Mouse (Mus musculus) spleen, adult 2 months (tissue): ENCODE results near the gene Fbxo46. TPM values are rescaled to one million over a fixed set of nuclear protein-coding genes. Genes with fewer than 3 reads are reported as not detected.

Experiments
- DNase-seq, 2 experiments: peaks; one replicate each; pipeline versions ENCODE4 v3.0.0 to v3.0.0-alpha.2; 2012 to 2021; ENCODE audit warnings: low spot score in 2 of 2, low read depth in 1 of 2
- H3K27ac ChIP-seq: fragments of 200-500 bp; 2 replicates; pipeline ENCODE4 v1.5.1; 2012; ENCODE audit warnings: low read length, inconsistent platforms; ENCODE audit not compliant: insufficient read depth
- H3K27me3 ChIP-seq: fragments of 200-500 bp; 2 replicates; pipeline ENCODE4 v1.6.1; 2012; ENCODE audit warnings: mild to moderate bottlenecking, moderate library complexity, low read length, inconsistent platforms; ENCODE audit not compliant: control insufficient read depth, insufficient read depth
- H3K36me3 ChIP-seq: fragments of 200-500 bp; 2 replicates; pipeline ENCODE4 v1.6.1; 2012; ENCODE audit warnings: mild to moderate bottlenecking, low read length, inconsistent platforms; ENCODE audit not compliant: control insufficient read depth, insufficient read depth
- H3K4me1 ChIP-seq: fragments of 200-500 bp; 2 replicates; pipeline ENCODE4 v1.6.1; 2011; ENCODE audit warnings: inconsistent platforms; ENCODE audit not compliant: control insufficient read depth, insufficient read depth, insufficient read length
- H3K4me3 ChIP-seq: fragments of 200-500 bp; 2 replicates; pipeline ENCODE4 v1.5.1; 2011; ENCODE audit warnings: mild to moderate bottlenecking, inconsistent platforms; ENCODE audit not compliant: insufficient read depth, insufficient read length; ENCODE audit errors: extremely low read depth
- CTCF ChIP-seq: fragments of 200-500 bp; IDR thresholded peaks from 2 replicates; pipeline ENCODE4 v1.5.1; 2011; ENCODE audit warnings: mild to moderate bottlenecking, inconsistent platforms; ENCODE audit not compliant: insufficient read depth, insufficient read length, insufficient replicate concordance; ENCODE audit errors: extremely low read depth
- POLR2A ChIP-seq: fragments of 200-500 bp; IDR thresholded peaks from 2 replicates; pipeline ENCODE4 v1.6.1; 2011; ENCODE audit warnings: low read depth, low read length, inconsistent platforms
- WGBS: fragments of 180-500 bp; shearing (Covaris S2); methylation state at CpG from one replicate; pipeline ENCODE4 v1.1.7; 2018; 5-methylcytosine and 5-hydroxymethylcytosine counted together
- polyA plus RNA-seq: library from polyadenylated mRNA; depleted of rRNA; stranded (reverse); fragments of >200 nt; gene quantifications from 2 replicates; pipeline ENCODE4 v1.2.3, GENCODE M21; 2012

The Fbxo46 gene
- polyA plus RNA-seq, 1 experiment, result 15.4 TPM

- TF ChIP-seq CTCF, result no peak
- TF ChIP-seq POLR2A, result no peak
- no peak for DNase-seq
Observed at GRCm38 (mm10) chr7:19155825-19156475, 36.3 kb downstream of the Fbxo46 start.

GRCm38 (mm10) chr7:19157160-19157800 lies 37.6 kb downstream of the Fbxo46 start:
- Histone ChIP-seq H3K36me3 (peaks cover 7% of the 10 kb centered on the region), H3K27ac (no peak overlapping the region), H3K4me1 (peaks cover 3% of the 10 kb centered on the region), H3K4me3 (peak overlapping the region; percentile 20; the same call in 1 of the 2 replicates), H3K27me3 (peaks cover 5% of the 10 kb centered on the region; the same call in 1 of the 2 replicates)
- DNase-seq, result peak; percentile 71 to 90
- TF ChIP-seq POLR2A (no peak), CTCF (peak; percentile 93)
- 6% methylated on average over 30 of the region's 30 CpGs for WGBS

More at GRCm38 (mm10) chr7:19155825-19156475, 36.3 kb downstream of the Fbxo46 start:
- WGBS, result 79% methylated on average over 13 of the region's 13 CpGs
- Histone ChIP-seq H3K27me3 (peaks cover 5% of the 10 kb centered on the region; the same call in 1 of the 2 replicates), H3K4me3 (no peak overlapping the region), H3K36me3 (peaks cover 9% of the 10 kb centered on the region), H3K4me1 (peaks cover 3% of the 10 kb centered on the region), H3K27ac (no peak overlapping the region)

GRCm38 (mm10) chr7:19158601-19159000 lies 38.9 kb downstream of the Fbxo46 start:
- Histone ChIP-seq H3K4me1 (peaks cover 3% of the 10 kb centered on the region), H3K27me3 (peaks cover 5% of the 10 kb centered on the region; the same call in 1 of the 2 replicates), H3K4me3 (no peak overlapping the region), H3K27ac (no peak overlapping the region), H3K36me3 (peaks cover 3% of the 10 kb centered on the region; the same call in 1 of the 2 replicates)
- no peak for DNase-seq
- no peak for TF ChIP-seq CTCF
- TF ChIP-seq POLR2A, result no peak
- 83% methylated on average over 11 of the region's 11 CpGs for WGBS

GRCm38 (mm10) chr7:19159411-19159810 lies 39.8 kb downstream of the Fbxo46 start:
- no peak for TF ChIP-seq CTCF
- no peak for TF ChIP-seq POLR2A
- peaks cover 5% of the 10 kb centered on the region; the same call in 1 of the 2 replicates for H3K27me3 ChIP-seq
- peaks cover 3% of the 10 kb centered on the region for H3K4me1 ChIP-seq
- no peak overlapping the region for H3K27ac ChIP-seq
- DNase-seq, result no peak
- WGBS, result 33% methylated on average over 18 of the region's 18 CpGs
- H3K36me3 ChIP-seq, result peaks cover 3% of the 10 kb centered on the region; the same call in 1 of the 2 replicates
- no peak overlapping the region for H3K4me3 ChIP-seq

- Histone ChIP-seq H3K4me1 (peaks cover 3% of the 10 kb centered on the region), H3K27ac (no peak overlapping the region), H3K27me3 (peaks cover 6% of the 10 kb centered on the region; the same call in 1 of the 2 replicates), H3K36me3 (peaks cover 1% of the 10 kb centered on the region; the same call in 1 of the 2 replicates), H3K4me3 (no peak overlapping the region)
- TF ChIP-seq CTCF (no peak), POLR2A (no peak)
- 3% methylated on average over 20 of the region's 20 CpGs for WGBS
- DNase-seq, result no peak
Observed at GRCm38 (mm10) chr7:19160115-19160514, 40.5 kb downstream of the Fbxo46 start.

GRCm38 (mm10) chr7:19162928-19163327 lies 43.3 kb downstream of the Fbxo46 start:
- H3K36me3 ChIP-seq, result no peaks in the 10 kb centered on the region
- no peak overlapping the region for H3K4me3 ChIP-seq
- H3K4me1 ChIP-seq, result no peaks in the 10 kb centered on the region
- DNase-seq, result no peak
- TF ChIP-seq CTCF (no peak), POLR2A (no peak)
- 86% methylated on average over 7 of the region's 7 CpGs for WGBS
- no peak overlapping the region for H3K27ac ChIP-seq
- H3K27me3 ChIP-seq, result peaks cover 7% of the 10 kb centered on the region; the same call in 1 of the 2 replicates

- TF ChIP-seq CTCF (no peak), POLR2A (no peak)
- H3K27ac ChIP-seq, result no peak overlapping the region
- peaks cover 7% of the 10 kb centered on the region; the same call in 1 of the 2 replicates for H3K27me3 ChIP-seq
- H3K36me3 ChIP-seq, result no peaks in the 10 kb centered on the region
- no peak overlapping the region for H3K4me3 ChIP-seq
- WGBS, result 49% methylated on average over 12 of the region's 12 CpGs
- no peak for DNase-seq
- H3K4me1 ChIP-seq, result no peaks in the 10 kb centered on the region
Observed at GRCm38 (mm10) chr7:19163752-19164151, 44.1 kb downstream of the Fbxo46 start.
